20 mouse cellular contexts compared by ENCODE assay signal in genomic region chr3:145554388-145554787, GRCm38 (mm10). TPM values are rescaled to one million over a fixed set of nuclear protein-coding genes. Genes with fewer than 3 reads are reported as not detected.
DNase-seq lines count a peak whose midpoint lies in the region; ATAC-seq and TF ChIP-seq lines count a peak whose summit lies in the region.
"Had no signal": no experiment of that assay in that cellular context is flagged by ENCODE, and none has a peak within 500 bp of the region (broad histone marks: within the 10 kb centered on the region; RNA-seq: fewer than 3 reads in every experiment).

No protein-coding gene starts in this region.

- no peak for TF ChIP-seq RAD21 in CH12.LX (IDR thresholded peaks at IDR 0.05; ENCODE audit: low read depth, low read length)

- TF ChIP-seq EP300 in CH12.LX (IDR thresholded peaks at IDR 0.05; ENCODE audit: low read length), result no peak

- no peak for TF ChIP-seq POLR2A in CH12.LX (IDR thresholded peaks at IDR 0.05; ENCODE audit: low read depth, low read length)

- DNase-seq in CH12.LX (ENCODE audit: extremely low read depth) (no peak), ES-E14 (ENCODE audit: low read depth, low spot score) (no peak)
- no peak for DNase-seq in B cell, adult 2 months
- DNase-seq: adrenal gland, adult 2 months; adrenal gland, adult 8-10 months; adrenal gland, postnatal 10 days; adrenal gland, postnatal 14 days; adrenal gland, postnatal 25 days; adrenal gland, postnatal 36 days; cerebellum, adult 11 months; cerebellum, adult 11-12 months; cerebellum, adult 18-20 months; cerebellum, adult 2 months; cerebellum, adult 8-10 months; cerebellum, adult 9-10 months had no signal

- no peaks in the 10 kb centered on the region for H3K79me2 ChIP-seq in CH12.LX (replicated peaks; ENCODE audit: control insufficient read depth, extremely low read depth, insufficient read depth, poor library complexity, severe bottlenecking)

- no peak overlapping the region for H3K4me2 ChIP-seq in CH12.LX (ENCODE audit: insufficient read depth, low read depth, poor library complexity, severe bottlenecking)
- no peak overlapping the region for H3K4me2 ChIP-seq in liver, embryonic 12.5 days

- dilution Hi-C loops in CH12.LX (cut with MboI; ENCODE audit: extremely low pct_ligation_motif_present, extremely low pct_unique_long_range_greater_than_20kb, low sequenced_read_pairs), result no loop called here

- H3K27ac ChIP-seq in CH12.LX (ENCODE audit: insufficient read depth, low read depth), result no peak overlapping the region
- no peak overlapping the region for H3K27ac ChIP-seq in ES-E14 (ENCODE audit: insufficient read depth, low read depth, low read length, poor library complexity, severe bottlenecking)
- no peak overlapping the region for H3K27ac ChIP-seq in liver, embryonic 12.5 days

- H3K4me1 ChIP-seq in CH12.LX (ENCODE audit: control insufficient read depth in 1 of 2, insufficient read depth in 2 of 2) (no peaks in the 10 kb centered on the region), ES-E14 (ENCODE audit: control insufficient read depth in 2 of 2, insufficient read depth in 2 of 2, low read length in 2 of 2, poor library complexity in 1 of 2) (no peaks in the 10 kb centered on the region)
- no peaks in the 10 kb centered on the region for H3K4me1 ChIP-seq in liver, embryonic 12.5 days

- H3K9ac ChIP-seq in CH12.LX (ENCODE audit: insufficient read depth, low read depth) (no peak overlapping the region), ES-E14 (ENCODE audit: insufficient read depth, low read depth, low read length, poor library complexity, severe bottlenecking) (no peak overlapping the region)
- H3K9ac ChIP-seq in liver, embryonic 12.5 days, result no peak overlapping the region

- no peak overlapping the region for H3K4me3 ChIP-seq in CH12.LX (replicated peaks in 1 of 3; ENCODE audit: low read depth in 2 of 3, low read length in 2 of 3, poor library complexity in 1 of 3)
- H3K4me3 ChIP-seq in ES-E14 (ENCODE audit: insufficient read depth in 1 of 2, low read depth in 1 of 2, low read length in 2 of 2, poor library complexity in 1 of 2, severe bottlenecking in 1 of 2), result no peak overlapping the region
- no peak overlapping the region for H3K4me3 ChIP-seq in liver, embryonic 12.5 days

- ATAC-seq in liver, embryonic 12.5 days, result no peak
- ATAC-seq: activated CD4-positive, CD25-positive, alpha-beta regulatory T cell, adult 4 months; CD4-positive, CD25-positive, alpha-beta regulatory T cell, adult 4 months; Patski had no signal

- no peaks in the 10 kb centered on the region for H3K9me3 ChIP-seq in CH12.LX (replicated peaks; ENCODE audit: low read length)
- no peaks in the 10 kb centered on the region for H3K9me3 ChIP-seq in ES-E14 (ENCODE audit: control insufficient read depth, insufficient read depth, low read depth, low read length)
- H3K9me3 ChIP-seq in liver, embryonic 12.5 days (replicated peaks), result no peaks in the 10 kb centered on the region
- H3K9me3 ChIP-seq: G1E had no signal

- TF ChIP-seq CTCF in CH12.LX (conservative IDR thresholded peaks at IDR 0.05 in 1 of 2, IDR thresholded peaks at IDR 0.05 in 1 of 2; ENCODE audit: low read depth in 2 of 2, low read length in 2 of 2), result no peak

- in situ Hi-C loops in CH12.LX (cut with MboI; ENCODE audit: low pct_ligation_motif_present, low pct_unique_long_range_greater_than_20kb, low sequenced_read_pairs) (no loop called here), ES-E14 (cut with MboI; ENCODE audit: low sequenced_read_pairs in 2 of 2, unreplicated experiment in 2 of 2) (no loop called here)

- WGBS in liver, embryonic 12.5 days (ENCODE audit: insufficient replicate concordance), result 53% methylated on average over 2 of the region's 2 CpGs

- no peaks in the 10 kb centered on the region for H3K36me3 ChIP-seq in CH12.LX (replicated peaks in 1 of 2; ENCODE audit: control insufficient read depth in 1 of 2, insufficient read depth in 1 of 2, low read length in 1 of 2)
- no peaks in the 10 kb centered on the region for H3K36me3 ChIP-seq in ES-E14 (ENCODE audit: control insufficient read depth, insufficient read depth, low read length, poor library complexity, severe bottlenecking)
- H3K36me3 ChIP-seq in liver, embryonic 12.5 days, result no peaks in the 10 kb centered on the region
- H3K36me3 ChIP-seq: G1E had no signal

- peaks cover under 1% of the 10 kb centered on the region for H3K27me3 ChIP-seq in CH12.LX (replicated peaks)
- H3K27me3 ChIP-seq in liver, embryonic 12.5 days (replicated peaks), result no peaks in the 10 kb centered on the region
- H3K27me3 ChIP-seq: Patski had no signal

TF ChIP-seq in CH12.LX, 34 proteins besides CTCF, POLR2A, EP300 and RAD21:
- TF ChIP-seq ZNF384 (IDR thresholded peaks at IDR 0.05; ENCODE audit: low read depth, low read length) (peak; percentile 52), GABPA (IDR thresholded peaks at IDR 0.05; ENCODE audit: insufficient replicate concordance, low read depth, low read length) (no peak)

TF ChIP-seq in ES-E14, 5 proteins besides CTCF, POLR2A, EP300 and RAD21:
- TF ChIP-seq ZNF384 (IDR thresholded peaks at IDR 0.05; ENCODE audit: low read depth, low read length) (peak; percentile 54; the same call in 1 of the 2 replicates), CHD2 (IDR thresholded peaks at IDR 0.05; ENCODE audit: low read depth, low read length) (no peak), MAFK (IDR thresholded peaks at IDR 0.05; ENCODE audit: insufficient read depth, low read depth, low read length) (no peak), HCFC1 (IDR thresholded peaks at IDR 0.05; ENCODE audit: borderline replicate concordance, insufficient read depth, low read length) (no peak), ZC3H11A (IDR thresholded peaks at IDR 0.05; ENCODE audit: borderline replicate concordance, low read depth, low read length) (no peak)
TF ChIP-seq in ES-E14: peak in this region for 1.

RNA-seq across cellular contexts. Expression of gene Znhit6, which starts 21.6 kb away (rescaled TPM):
- total RNA-seq in CH12.LX (2012; rRNA removed), result 54.4 and 73.3 TPM in 2 replicates
- total RNA-seq in CH12.LX (2014; rRNA removed), result 58.6 and 67.1 TPM in 2 replicates
- polyA plus RNA-seq in CH12.LX (2012; ENCODE audit: insufficient read length, low read depth), result 188 and 208 TPM in 2 replicates
- total RNA-seq in ES-E14 (2012; rRNA removed), result 30.1 and 56.8 TPM in 2 replicates
- 25.7 and 26.1 TPM in 2 replicates for polyA plus RNA-seq in liver, embryonic 12.5 days (2016; fragmentation: Nextera tagmentation; extraction: Ambion mirVana)
